Mouse (Mus musculus) intestine, embryonic 16.5 days (tissue): Measurements from ENCODE around the gene Wnt10a. TPM values are rescaled to one million over a fixed set of nuclear protein-coding genes. Genes with fewer than 3 reads are reported as not detected.
A peak's percentile ranks its signal among the peaks of the same experiment; 100 is the strongest.

ENCODE experiments used
- ATAC-seq: fragments of 200-750 bp; cut with Nextera tagmentation; 2 replicates; pipeline ENCODE4 v1.8.0; 2017; ENCODE audit warnings: moderate TSS enrichment, moderate library complexity
- H3K27ac ChIP-seq: fragments of 300-500 bp; sonication (generic); 2 replicates; pipeline ENCODE4 v1.5.1; 2014; ENCODE audit warnings: mild to moderate bottlenecking, low read length
- H3K27me3 ChIP-seq: fragments of 300-500 bp; sonication (generic); replicated peaks from 2 replicates; pipeline ENCODE4 v1.6.1; 2014; ENCODE audit warnings: low read length, control low read depth, mixed read lengths; ENCODE audit not compliant: control insufficient read depth, insufficient read depth
- H3K36me3 ChIP-seq: fragments of 300-500 bp; sonication (generic); 2 replicates; pipeline ENCODE4 v1.6.1; 2014; ENCODE audit warnings: low read length, control low read depth; ENCODE audit not compliant: control insufficient read depth, insufficient read depth
- H3K4me1 ChIP-seq: fragments of 300-500 bp; sonication (generic); 2 replicates; pipeline ENCODE4 v1.6.1; 2014; ENCODE audit warnings: low read length, control low read depth, mixed read lengths; ENCODE audit not compliant: control insufficient read depth, insufficient read depth
- H3K4me2 ChIP-seq: fragments of 300-500 bp; sonication (generic); 2 replicates; pipeline ENCODE4 v1.6.1; 2014; ENCODE audit warnings: low read depth, low read length, control low read depth
- H3K4me3 ChIP-seq: fragments of 300-500 bp; sonication (generic); 2 replicates; pipeline ENCODE4 v1.5.1; 2014; ENCODE audit warnings: mild to moderate bottlenecking, low read length
- H3K9ac ChIP-seq: fragments of 300-500 bp; sonication (generic); 2 replicates; pipeline ENCODE4 v1.6.1; 2014; ENCODE audit warnings: low read depth, low read length
- H3K9me3 ChIP-seq: fragments of 300-500 bp; sonication (generic); 2 replicates; pipeline ENCODE4 v1.6.1; 2016; ENCODE audit warnings: low read length, control low read depth; ENCODE audit not compliant: control insufficient read depth
- WGBS: fragments of 180-500 bp; shearing (Covaris S2); extraction: QIAGEN DNeasy Blood & Tissue Kit; methylation state at CpG from one replicate; pipeline ENCODE4 v1.1.7; 2014; 5-methylcytosine and 5-hydroxymethylcytosine counted together
- polyA plus RNA-seq: library from polyadenylated mRNA; unstranded; fragments of >200 nt; fragmentation: Nextera tagmentation; extraction: Ambion mirVana; gene quantifications from 2 replicates; pipeline ENCODE4 v1.2.1, GENCODE M21; 2015

Gene Wnt10a
- polyA plus RNA-seq, 1 experiment from 2014 or later, result 0.05 TPM

GRCm38 (mm10) chr1:74759773-74760172 lies 31.5 kb upstream of the Wnt10a start:
- H3K4me2 ChIP-seq, result no peak overlapping the region
- no peaks in the 10 kb centered on the region for H3K9me3 ChIP-seq
- H3K27ac ChIP-seq, result no peak overlapping the region
- H3K36me3 ChIP-seq, result no peaks in the 10 kb centered on the region
- no peak overlapping the region for H3K4me3 ChIP-seq
- no peak for ATAC-seq
- H3K9ac ChIP-seq, result no peak overlapping the region
- WGBS, result 23% methylated on average over 4 of the region's 4 CpGs
- no peaks in the 10 kb centered on the region for H3K4me1 ChIP-seq
- peaks cover 3% of the 10 kb centered on the region; the same call in 1 of the 2 replicates for H3K27me3 ChIP-seq

- ATAC-seq, result no peak
- Histone ChIP-seq H3K27ac (no peak overlapping the region), H3K4me2 (no peak overlapping the region), H3K36me3 (no peaks in the 10 kb centered on the region), H3K4me3 (no peak overlapping the region), H3K9me3 (no peaks in the 10 kb centered on the region), H3K4me1 (no peaks in the 10 kb centered on the region), H3K27me3 (peaks cover 8% of the 10 kb centered on the region; the same call in 1 of the 2 replicates), H3K9ac (no peak overlapping the region)
- 4% methylated on average over 6 of the region's 6 CpGs for WGBS
Observed at GRCm38 (mm10) chr1:74763081-74763480, 28.2 kb upstream of the Wnt10a start.

- Histone ChIP-seq H3K27ac (no peak overlapping the region), H3K4me3 (peak overlapping the region; percentile 52), H3K27me3 (peaks cover 59% of the 10 kb centered on the region), H3K4me1 (peaks cover 21% of the 10 kb centered on the region; the same call in 1 of the 2 replicates), H3K9me3 (no peaks in the 10 kb centered on the region), H3K36me3 (no peaks in the 10 kb centered on the region), H3K4me2 (peak overlapping the region; percentile 94), H3K9ac (0 out of 2 replicates have a peak overlapping the region, but pooled peaks have one; percentile 54)
- ATAC-seq, result no peak
- 3% methylated on average over 35 of the region's 35 CpGs for WGBS
Observed at GRCm38 (mm10) chr1:74770727-74771466, 20.4 kb upstream of the Wnt10a start.

DNA sequence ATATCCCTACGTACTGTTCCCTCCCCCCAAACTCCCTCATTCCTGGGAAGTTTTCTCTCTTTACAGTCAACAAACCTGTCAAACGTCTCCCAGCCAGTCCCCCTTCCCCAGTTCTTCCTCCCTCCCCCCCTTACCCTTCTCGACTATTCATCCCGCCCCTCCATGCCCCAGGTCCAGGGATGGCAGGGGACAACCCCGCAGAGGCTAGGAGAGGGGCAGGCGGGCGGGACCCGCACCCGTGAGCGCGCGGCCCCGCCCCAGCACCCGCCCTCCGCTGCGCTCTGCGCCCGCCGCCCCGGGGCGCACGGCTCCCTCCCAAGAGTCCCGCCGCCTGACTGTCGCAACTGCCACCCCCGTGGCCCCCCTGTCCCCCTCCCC lies 19.9 kb upstream of the Wnt10a start:
- Histone ChIP-seq H3K9me3 (no peaks in the 10 kb centered on the region), H3K4me1 (peaks cover 21% of the 10 kb centered on the region; the same call in 1 of the 2 replicates), H3K4me3 (peak overlapping the region; percentile 52), H3K4me2 (peak overlapping the region; percentile 94), H3K9ac (peak overlapping the region; percentile 54; the same call in 1 of the 2 replicates), H3K27me3 (peaks cover 59% of the 10 kb centered on the region), H3K36me3 (no peaks in the 10 kb centered on the region), H3K27ac (no peak overlapping the region)
- WGBS, result 2% methylated on average over 25 of the region's 26 CpGs
- no peak for ATAC-seq

- H3K9ac ChIP-seq, result peak within 1 kb of the TSS; percentile 54
Observed at GRCm38 (mm10) chr1:74771845-74771930, 19.6 kb upstream of the Wnt10a start, which contains the start of gene Wnt6. Gene Wnt6 (plus strand): TSS chr1:74771892.

DNA sequence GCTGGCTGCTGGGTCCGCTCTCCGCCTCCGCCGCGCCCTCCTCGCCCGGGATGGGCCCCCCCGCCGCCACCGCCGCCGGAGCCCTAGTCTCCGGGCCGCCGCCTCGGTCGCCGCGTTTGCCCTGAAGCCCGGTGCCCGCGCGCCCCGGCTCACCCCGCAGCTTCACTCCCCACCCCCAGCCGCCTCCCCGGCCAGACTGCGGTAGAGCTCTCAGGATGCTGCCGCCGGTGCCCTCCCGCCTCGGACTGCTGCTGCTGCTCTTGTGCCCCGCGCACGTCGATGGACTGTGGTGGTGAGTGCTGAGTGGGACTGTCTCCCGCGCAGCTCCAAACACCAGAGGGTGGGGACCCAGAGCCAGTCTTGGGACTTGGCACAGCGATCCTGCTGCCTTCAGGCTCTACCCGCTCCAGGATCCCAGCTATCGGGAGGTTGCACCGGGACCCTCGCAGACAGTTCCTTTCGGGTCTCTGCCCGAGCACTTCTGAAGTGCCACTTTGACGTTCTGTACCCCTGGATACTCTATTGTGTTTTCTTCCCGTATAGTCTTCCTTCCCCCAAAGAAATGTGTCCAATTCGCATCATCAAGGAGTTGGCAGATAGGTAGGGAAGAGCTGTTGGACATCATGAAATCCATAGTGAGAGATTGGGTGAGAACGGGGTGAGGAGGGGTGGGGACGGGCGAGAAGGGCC lies 19.2 kb upstream of the Wnt10a start:
- WGBS, result under 1% methylated on average over 49 of the region's 51 CpGs
- ATAC-seq, result no peak

More at GRCm38 (mm10) chr1:74771845-74771930, 19.6 kb upstream of the Wnt10a start, which contains the start of gene Wnt6:
- WGBS, result 0% methylated on average over 4 of the region's 8 CpGs
- Histone ChIP-seq H3K27ac (no peak within 1 kb of the TSS), H3K4me3 (peak within 1 kb of the TSS; percentile 52), H3K27me3 (peaks cover 59% of the 10 kb centered on the region), H3K36me3 (no peaks in the 10 kb centered on the region), H3K4me1 (peaks cover 21% of the 10 kb centered on the region; the same call in 1 of the 2 replicates), H3K9me3 (no peaks in the 10 kb centered on the region), H3K4me2 (peak within 1 kb of the TSS; percentile 94)
- no peak for ATAC-seq

DNA sequence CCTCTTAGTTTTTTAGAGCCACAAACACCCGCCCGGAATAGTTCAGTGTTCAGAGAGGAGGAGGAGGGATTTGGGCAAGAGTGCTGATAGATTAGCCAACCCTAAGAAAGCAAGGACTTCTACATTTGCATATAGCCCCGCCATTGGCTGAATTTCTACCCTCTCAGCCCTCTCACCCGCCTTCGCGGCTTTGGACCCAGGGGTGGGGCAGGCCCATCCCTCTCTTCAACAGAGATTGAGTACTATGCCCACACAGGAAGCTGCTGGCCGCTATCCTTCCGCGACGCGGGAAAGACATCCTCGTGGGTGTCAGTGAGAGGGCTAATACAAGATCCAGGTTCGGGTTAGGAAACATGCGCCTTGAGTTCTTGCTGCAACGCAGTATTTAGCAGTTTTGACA lies 18.2 kb upstream of the Wnt10a start:
- peak; percentile 92 for ATAC-seq
- Histone ChIP-seq H3K4me2 (peak overlapping the region; percentile 94), H3K9ac (no peak overlapping the region), H3K9me3 (no peaks in the 10 kb centered on the region), H3K4me3 (peak overlapping the region; percentile 20), H3K36me3 (no peaks in the 10 kb centered on the region), H3K4me1 (peaks cover 21% of the 10 kb centered on the region; the same call in 1 of the 2 replicates), H3K27me3 (peaks cover 60% of the 10 kb centered on the region), H3K27ac (no peak overlapping the region)
- WGBS, result under 1% methylated on average over 15 of the region's 15 CpGs

More for the DNA sequence above, 19.2 kb upstream of the Wnt10a start:
- Histone ChIP-seq H3K9ac (peak overlapping the region; percentile 54), H3K4me3 (peak overlapping the region; percentile 52), H3K36me3 (no peaks in the 10 kb centered on the region), H3K9me3 (no peaks in the 10 kb centered on the region), H3K4me1 (peaks cover 21% of the 10 kb centered on the region; the same call in 1 of the 2 replicates), H3K27ac (no peak overlapping the region), H3K4me2 (peak overlapping the region; percentile 94), H3K27me3 (peaks cover 59% of the 10 kb centered on the region)

- no peaks in the 10 kb centered on the region for H3K36me3 ChIP-seq
- no peak overlapping the region for H3K27ac ChIP-seq
- H3K9ac ChIP-seq, result no peak overlapping the region
- 28% methylated on average over 7 of the region's 7 CpGs for WGBS
- peaks cover 21% of the 10 kb centered on the region; the same call in 1 of the 2 replicates for H3K4me1 ChIP-seq
- H3K9me3 ChIP-seq, result no peaks in the 10 kb centered on the region
- H3K4me3 ChIP-seq, result no peak overlapping the region
- ATAC-seq, result no peak
- no peak overlapping the region for H3K4me2 ChIP-seq
- peaks cover 56% of the 10 kb centered on the region for H3K27me3 ChIP-seq
Observed at GRCm38 (mm10) chr1:74774062-74774461, 17.3 kb upstream of the Wnt10a start.

GRCm38 (mm10) chr1:74775816-74776215 lies 15.5 kb upstream of the Wnt10a start:
- Histone ChIP-seq H3K9me3 (no peaks in the 10 kb centered on the region), H3K4me3 (no peak overlapping the region), H3K9ac (no peak overlapping the region), H3K4me2 (no peak overlapping the region), H3K36me3 (no peaks in the 10 kb centered on the region), H3K27me3 (peaks cover 46% of the 10 kb centered on the region), H3K4me1 (peaks cover 19% of the 10 kb centered on the region; the same call in 1 of the 2 replicates), H3K27ac (no peak overlapping the region)
- 19% methylated on average over 5 of the region's 5 CpGs for WGBS
- no peak for ATAC-seq
